Comparison of ENCODE assay signal across 14 mouse cellular contexts in genomic region chrX:136014392-136014791, GRCm38 (mm10). TPM values are rescaled to one million over a fixed set of nuclear protein-coding genes. Genes with fewer than 3 reads are reported as not detected.
DNase-seq lines count a peak whose midpoint lies in the region; ATAC-seq lines count a peak whose summit lies in the region.
"Had no signal": no experiment of that assay in that cellular context is flagged by ENCODE, and none has a peak within 500 bp of the region (broad histone marks: within the 10 kb centered on the region; RNA-seq: fewer than 3 reads in every experiment).

No protein-coding gene starts in this region.

- 0 out of 2 replicates have a peak, but pooled peaks have one; percentile 57 for ATAC-seq in limb, embryonic 11.5 days (ENCODE audit: insufficient number of reproducible peaks, low FRiP score, low TSS enrichment, low read depth)
- ATAC-seq in intestine, embryonic 16.5 days = peak; percentile 85
- peak; percentile 83 for ATAC-seq in limb, embryonic 13.5 days (ENCODE audit: low FRiP score, low read depth)
- no peak for ATAC-seq in CD4-positive, CD25-positive, alpha-beta regulatory T cell, adult 4 months
- ATAC-seq in erythroblast, adult 5-6 weeks (replicated peaks; ENCODE audit: low FRiP score, poor library complexity, severe bottlenecking) = no peak

- H3K4me1 ChIP-seq in limb, embryonic 11.5 days (ENCODE audit: control insufficient read depth, insufficient read depth, low read length) = no peaks in the 10 kb centered on the region
- no peaks in the 10 kb centered on the region for H3K4me1 ChIP-seq in limb, embryonic 10.5 days
- no peaks in the 10 kb centered on the region for H3K4me1 ChIP-seq in intestine, embryonic 16.5 days (ENCODE audit: control insufficient read depth, insufficient read depth, low read length)
- no peaks in the 10 kb centered on the region for H3K4me1 ChIP-seq in limb, embryonic 13.5 days
- H3K4me1 ChIP-seq: midbrain, embryonic 10.5 days had no signal

- H3K9me3 ChIP-seq in limb, embryonic 11.5 days (ENCODE audit: control insufficient read depth, low read length) = no peaks in the 10 kb centered on the region
- no peaks in the 10 kb centered on the region for H3K9me3 ChIP-seq in limb, embryonic 10.5 days (replicated peaks)
- no peaks in the 10 kb centered on the region for H3K9me3 ChIP-seq in intestine, embryonic 16.5 days (ENCODE audit: control insufficient read depth, low read length)
- 0 out of 2 replicates have a peak, but pooled peaks cover 8% of the 10 kb centered on the region for H3K9me3 ChIP-seq in limb, embryonic 13.5 days
- H3K9me3 ChIP-seq: G1E; midbrain, embryonic 10.5 days had no signal

- no peaks in the 10 kb centered on the region for H3K36me3 ChIP-seq in limb, embryonic 11.5 days (ENCODE audit: control insufficient read depth, insufficient read depth, low read length)
- H3K36me3 ChIP-seq in limb, embryonic 10.5 days = no peaks in the 10 kb centered on the region
- no peaks in the 10 kb centered on the region for H3K36me3 ChIP-seq in intestine, embryonic 16.5 days (ENCODE audit: control insufficient read depth, insufficient read depth, low read length)
- no peaks in the 10 kb centered on the region for H3K36me3 ChIP-seq in limb, embryonic 13.5 days
- H3K36me3 ChIP-seq: G1E; midbrain, embryonic 10.5 days had no signal

- WGBS in limb, embryonic 11.5 days = 28% methylated on average over 2 of the region's 2 CpGs
- 23% methylated on average over 2 of the region's 2 CpGs for WGBS in limb, embryonic 10.5 days
- WGBS in intestine, embryonic 16.5 days = 19% methylated on average over 2 of the region's 2 CpGs
- WGBS in limb, embryonic 13.5 days = 22% methylated on average over 2 of the region's 2 CpGs

- no peak overlapping the region for H3K27ac ChIP-seq in limb, embryonic 11.5 days (replicated peaks; ENCODE audit: low read depth, low read length)
- no peak overlapping the region for H3K27ac ChIP-seq in limb, embryonic 10.5 days
- no peak overlapping the region for H3K27ac ChIP-seq in intestine, embryonic 16.5 days (ENCODE audit: low read length)
- no peak overlapping the region for H3K27ac ChIP-seq in limb, embryonic 13.5 days
- H3K27ac ChIP-seq: hindbrain, embryonic 14.5 days; midbrain, embryonic 10.5 days had no signal

- H3K4me3 ChIP-seq in limb, embryonic 11.5 days (ENCODE audit: low read depth, low read length) = no peak overlapping the region
- no peak overlapping the region for H3K4me3 ChIP-seq in limb, embryonic 10.5 days
- no peak overlapping the region for H3K4me3 ChIP-seq in intestine, embryonic 16.5 days (ENCODE audit: low read length)
- H3K4me3 ChIP-seq in limb, embryonic 13.5 days = no peak overlapping the region
- H3K4me3 ChIP-seq: midbrain, embryonic 10.5 days had no signal

- H3K27me3 ChIP-seq in limb, embryonic 11.5 days (ENCODE audit: control insufficient read depth, insufficient read depth, low read length) = no peaks in the 10 kb centered on the region
- peaks cover 36% of the 10 kb centered on the region for H3K27me3 ChIP-seq in limb, embryonic 10.5 days (ENCODE audit: low read depth, poor library complexity, severe bottlenecking)
- H3K27me3 ChIP-seq in intestine, embryonic 16.5 days (replicated peaks; ENCODE audit: control insufficient read depth, insufficient read depth, low read length) = no peaks in the 10 kb centered on the region
- peaks cover 4% of the 10 kb centered on the region; the same call in 1 of the 2 replicates for H3K27me3 ChIP-seq in limb, embryonic 13.5 days

- DNase-seq in limb, embryonic 11.5 days (ENCODE audit: low spot score) = no peak
- DNase-seq in limb, embryonic 10.5 days (ENCODE audit: low spot score) = no peak
- DNase-seq in embryo, embryonic 11.5 days (ENCODE audit: low read depth, low spot score) = peak; percentile 34
- no peak for DNase-seq in frontal cortex, adult 2 months (ENCODE audit: extremely low spot score in 1 of 2, low spot score in 1 of 2)
- DNase-seq: adrenal gland, adult 2 months; cerebellum, adult 8-10 months; heart, adult 18-20 months had no signal

- no peak overlapping the region for H3K4me2 ChIP-seq in limb, embryonic 11.5 days (ENCODE audit: low read depth, severe bottlenecking)
- no peak overlapping the region for H3K4me2 ChIP-seq in intestine, embryonic 16.5 days (ENCODE audit: low read depth, low read length)
- H3K4me2 ChIP-seq in limb, embryonic 13.5 days (replicated peaks) = no peak overlapping the region
- H3K4me2 ChIP-seq: hindbrain, embryonic 14.5 days had no signal

- no peak overlapping the region for H3K9ac ChIP-seq in limb, embryonic 11.5 days (ENCODE audit: low read length)
- no peak overlapping the region for H3K9ac ChIP-seq in intestine, embryonic 16.5 days (ENCODE audit: low read depth, low read length)
- no peak overlapping the region for H3K9ac ChIP-seq in limb, embryonic 13.5 days
- H3K9ac ChIP-seq: hindbrain, embryonic 14.5 days had no signal

RNA-seq across cellular contexts. Expression of gene Arxes1, which starts 18.8 kb away (rescaled TPM):
- 47.7 and 52.3 TPM in 2 replicates for polyA plus RNA-seq in limb, embryonic 11.5 days (2014; fragmentation: Nextera tagmentation; extraction: Ambion mirVana)
- polyA plus RNA-seq in limb, embryonic 10.5 days (2016; fragmentation: Nextera tagmentation; extraction: Ambion mirVana) = 38.1 and 40.5 TPM in 2 replicates
- polyA plus RNA-seq in intestine, embryonic 16.5 days (2015; fragmentation: Nextera tagmentation; extraction: Ambion mirVana) = 19.3 and 22.1 TPM in 2 replicates
- 47.3 and 50.5 TPM in 2 replicates for polyA plus RNA-seq in limb, embryonic 13.5 days (2015; fragmentation: Nextera tagmentation; extraction: Ambion mirVana)
- not detected for polyA plus RNA-seq in CD4-positive, CD25-positive, alpha-beta regulatory T cell, adult 4 months (2017; shearing (Covaris generic))
- not detected in 2 replicates for total RNA-seq in erythroblast, adult 5-6 weeks (2015; ENCODE audit: low replicate concordance)
- not detected in 2 replicates for total RNA-seq in erythroblast, adult 5-6 weeks (2017; ENCODE audit: low replicate concordance)
- 23.9 and 25.2 TPM in 2 replicates for polyA plus RNA-seq in frontal cortex, adult 2 months (2012; rRNA removed)
- total RNA-seq: G1E had no signal
- polyA plus RNA-seq: G1E had no signal

RNA-seq across cellular contexts. Expression of gene Arxes2, which starts 20.8 kb away (rescaled TPM):
- 101 and 102 TPM in 2 replicates for polyA plus RNA-seq in limb, embryonic 11.5 days (2014; fragmentation: Nextera tagmentation; extraction: Ambion mirVana)
- 91.6 and 92.4 TPM in 2 replicates for polyA plus RNA-seq in limb, embryonic 10.5 days (2016; fragmentation: Nextera tagmentation; extraction: Ambion mirVana)
- 65.3 and 66.9 TPM in 2 replicates for polyA plus RNA-seq in intestine, embryonic 16.5 days (2015; fragmentation: Nextera tagmentation; extraction: Ambion mirVana)
- 101 and 106 TPM in 2 replicates for polyA plus RNA-seq in limb, embryonic 13.5 days (2015; fragmentation: Nextera tagmentation; extraction: Ambion mirVana)
- 1 to 10 TPM; 4.2 to 5.2 TPM for polyA plus RNA-seq in CD4-positive, CD25-positive, alpha-beta regulatory T cell, adult 4 months (2017; shearing (Covaris generic))
- not detected in 2 replicates for total RNA-seq in erythroblast, adult 5-6 weeks (2015; ENCODE audit: low replicate concordance)
- total RNA-seq in erythroblast, adult 5-6 weeks (2017; ENCODE audit: low replicate concordance) = not detected in 2 replicates
- 84.8 and 88.5 TPM in 2 replicates for polyA plus RNA-seq in frontal cortex, adult 2 months (2012; rRNA removed)

RNA-seq across cellular contexts. Expression of gene Bex2, which starts 53.6 kb away (rescaled TPM):
- polyA plus RNA-seq in limb, embryonic 11.5 days (2014; fragmentation: Nextera tagmentation; extraction: Ambion mirVana) = 242 and 252 TPM in 2 replicates
- 261 and 268 TPM in 2 replicates for polyA plus RNA-seq in limb, embryonic 10.5 days (2016; fragmentation: Nextera tagmentation; extraction: Ambion mirVana)
- 106 and 108 TPM in 2 replicates for polyA plus RNA-seq in intestine, embryonic 16.5 days (2015; fragmentation: Nextera tagmentation; extraction: Ambion mirVana)
- 143 and 161 TPM in 2 replicates for polyA plus RNA-seq in limb, embryonic 13.5 days (2015; fragmentation: Nextera tagmentation; extraction: Ambion mirVana)
- polyA plus RNA-seq in CD4-positive, CD25-positive, alpha-beta regulatory T cell, adult 4 months (2017; shearing (Covaris generic)) = 1 to 10 TPM in 1 of 2 experiments, under 1 TPM in 1; 0.77 to 3.4 TPM
- not detected in 2 replicates for total RNA-seq in erythroblast, adult 5-6 weeks (2015; ENCODE audit: low replicate concordance)
- not detected in 2 replicates for total RNA-seq in erythroblast, adult 5-6 weeks (2017; ENCODE audit: low replicate concordance)
- 425 and 460 TPM in 2 replicates for polyA plus RNA-seq in frontal cortex, adult 2 months (2012; rRNA removed)
- total RNA-seq: G1E; heart, adult 18-20 months had no signal

Comparison
In these comparisons a context has a peak if more than half of its experiments do, and no peak if none do; other contexts are left out.
1. ATAC-seq: peak in limb, embryonic 11.5 days (single experiment), intestine, embryonic 16.5 days (single experiment) and limb, embryonic 13.5 days (single experiment); none in CD4-positive, CD25-positive, alpha-beta regulatory T cell, adult 4 months (single experiment) and erythroblast, adult 5-6 weeks (single experiment).
2. RNA of gene Arxes1, which starts 18.8 kb away (polyA plus RNA-seq): 47.7 to 52.3 TPM in limb, embryonic 11.5 days, 47.3 to 50.5 TPM in limb, embryonic 13.5 days, 38.1 to 40.5 TPM in limb, embryonic 10.5 days, 23.9 to 25.2 TPM in frontal cortex, adult 2 months and 19.3 to 22.1 TPM in intestine, embryonic 16.5 days; not detected in CD4-positive, CD25-positive, alpha-beta regulatory T cell, adult 4 months; every median in the first group is over 10 times any median in the second.
3. RNA of gene Arxes2, which starts 20.8 kb away (polyA plus RNA-seq): 101 to 102 TPM in limb, embryonic 11.5 days, 101 to 106 TPM in limb, embryonic 13.5 days, 91.6 to 92.4 TPM in limb, embryonic 10.5 days, 84.8 to 88.5 TPM in frontal cortex, adult 2 months and 65.3 to 66.9 TPM in intestine, embryonic 16.5 days; 4.2 to 5.2 TPM in CD4-positive, CD25-positive, alpha-beta regulatory T cell, adult 4 months; every median in the first group is over 10 times any median in the second.
4. RNA of gene Bex2, which starts 53.6 kb away (polyA plus RNA-seq): 425 to 460 TPM in frontal cortex, adult 2 months, 261 to 268 TPM in limb, embryonic 10.5 days, 242 to 252 TPM in limb, embryonic 11.5 days, 143 to 161 TPM in limb, embryonic 13.5 days and 106 to 108 TPM in intestine, embryonic 16.5 days; 0.77 to 3.4 TPM in CD4-positive, CD25-positive, alpha-beta regulatory T cell, adult 4 months; every median in the first group is over 10 times any median in the second.